Mouse (Mus musculus) testis, adult 2 months (tissue): Measurements from ENCODE around the gene Kif22. TPM values are rescaled to one million over a fixed set of nuclear protein-coding genes. Genes with fewer than 3 reads are reported as not detected.

Source experiments
- H3K27ac ChIP-seq: fragments of 200-500 bp; 2 replicates; pipeline ENCODE4 v1.5.1; 2012; ENCODE audit warnings: low read depth, low read length; ENCODE audit not compliant: control insufficient read depth, insufficient read depth
- H3K27me3 ChIP-seq: fragments of 200-500 bp; 2 replicates; pipeline ENCODE4 v1.6.1; 2012; ENCODE audit warnings: mild to moderate bottlenecking, low read length, moderate library complexity; ENCODE audit not compliant: control insufficient read depth, insufficient read depth
- H3K36me3 ChIP-seq: fragments of 200-500 bp; 2 replicates; pipeline ENCODE4 v1.6.1; 2012; ENCODE audit warnings: mild to moderate bottlenecking, low read length; ENCODE audit not compliant: control insufficient read depth, insufficient read depth
- H3K4me1 ChIP-seq: fragments of 200-500 bp; 2 replicates; pipeline ENCODE4 v1.6.1; 2012; ENCODE audit warnings: low read length; ENCODE audit not compliant: control insufficient read depth, insufficient read depth
- H3K4me3 ChIP-seq: fragments of 200-500 bp; 2 replicates; pipeline ENCODE4 v1.5.1; 2012; ENCODE audit warnings: low read depth, mild to moderate bottlenecking, low read length, moderate library complexity, mixed read lengths; ENCODE audit not compliant: control insufficient read depth
- CTCF ChIP-seq: fragments of 200-500 bp; IDR thresholded peaks from 2 replicates; pipeline ENCODE4 v1.5.1; 2012; ENCODE audit warnings: low read depth, mild to moderate bottlenecking, inconsistent platforms, low read length, moderate library complexity; ENCODE audit not compliant: control insufficient read depth, insufficient read depth, insufficient replicate concordance
- POLR2A ChIP-seq: fragments of 200-500 bp; IDR thresholded peaks from 2 replicates; pipeline ENCODE4 v1.6.1; 2012; ENCODE audit warnings: low read depth, mild to moderate bottlenecking, inconsistent platforms, low read length, moderate library complexity; ENCODE audit not compliant: control insufficient read depth
- polyA plus RNA-seq: library from polyadenylated mRNA; depleted of rRNA; stranded (reverse); fragments of >200 nt; gene quantifications from 2 replicates; pipeline ENCODE4 v1.2.3, GENCODE M21; 2012; rRNA removed

Kif22 gene
- polyA plus RNA-seq, 1 experiment = 10.2 TPM

- no peaks in the 10 kb centered on the region for H3K27me3 ChIP-seq
- TF ChIP-seq CTCF (peak; percentile 42; the same call in 1 of the 2 replicates), POLR2A (no peak)
- H3K4me3 ChIP-seq = no peak overlapping the region
- no peaks in the 10 kb centered on the region; the same call in 1 of the 2 replicates for H3K4me1 ChIP-seq
- H3K27ac ChIP-seq = no peak overlapping the region
- H3K36me3 ChIP-seq = no peaks in the 10 kb centered on the region
Measured at GRCm38 (mm10) chr7:126986319-126986718, 56.0 kb downstream of the Kif22 start.

GRCm38 (mm10) chr7:126984667-126985444 is 57.4 kb downstream of the Kif22 start:
- Histone ChIP-seq H3K27me3 (no peaks in the 10 kb centered on the region), H3K27ac (no peak overlapping the region), H3K4me1 (no peaks in the 10 kb centered on the region; the same call in 1 of the 2 replicates), H3K4me3 (no peak overlapping the region), H3K36me3 (no peaks in the 10 kb centered on the region)
- TF ChIP-seq POLR2A (no peak), CTCF (no peak)

- no peak overlapping the region for H3K27ac ChIP-seq
- no peaks in the 10 kb centered on the region for H3K27me3 ChIP-seq
- H3K4me3 ChIP-seq = no peak overlapping the region
- TF ChIP-seq POLR2A (no peak), CTCF (no peak)
- no peaks in the 10 kb centered on the region for H3K36me3 ChIP-seq
- no peaks in the 10 kb centered on the region; the same call in 1 of the 2 replicates for H3K4me1 ChIP-seq
Measured at GRCm38 (mm10) chr7:126983113-126983512, 59.2 kb downstream of the Kif22 start.

GRCm38 (mm10) chr7:126982054-126982453 is 60.2 kb downstream of the Kif22 start:
- Histone ChIP-seq H3K4me1 (no peaks in the 10 kb centered on the region; the same call in none of the 2 replicates), H3K27ac (no peak overlapping the region), H3K27me3 (no peaks in the 10 kb centered on the region), H3K4me3 (no peak overlapping the region), H3K36me3 (no peaks in the 10 kb centered on the region)
- TF ChIP-seq CTCF = no peak
- no peak for TF ChIP-seq POLR2A

GRCm38 (mm10) chr7:126981601-126982000 is 60.7 kb downstream of the Kif22 start:
- peaks cover 3% of the 10 kb centered on the region for H3K4me1 ChIP-seq
- H3K27me3 ChIP-seq = no peaks in the 10 kb centered on the region
- no peaks in the 10 kb centered on the region for H3K36me3 ChIP-seq
- TF ChIP-seq POLR2A (no peak), CTCF (no peak)
- no peak overlapping the region for H3K27ac ChIP-seq
- H3K4me3 ChIP-seq = no peak overlapping the region

GRCm38 (mm10) chr7:126978841-126979240 is 63.4 kb downstream of the Kif22 start:
- peak overlapping the region; percentile 2 for H3K4me3 ChIP-seq
- no peaks in the 10 kb centered on the region for H3K36me3 ChIP-seq
- no peaks in the 10 kb centered on the region for H3K27me3 ChIP-seq
- no peak overlapping the region for H3K27ac ChIP-seq
- TF ChIP-seq CTCF (no peak), POLR2A (no peak)
- H3K4me1 ChIP-seq = peaks cover 11% of the 10 kb centered on the region

Other genes starting within 250 kb of the Kif22 start
- gene Ppp4c, start 250.0 kb downstream of the Kif22 start, polyA plus RNA-seq = 252 and 262 TPM in 2 replicates
- gene Fam57b, start 244.8 kb downstream of the Kif22 start, polyA plus RNA-seq = 7.9 and 9.8 TPM in 2 replicates
- 103 and 114 TPM in 2 replicates for gene 4930451I11Rik, start 210.8 kb downstream of the Kif22 start, polyA plus RNA-seq
- 1.9 and 2.2 TPM in 2 replicates for gene Doc2a, start 195.1 kb downstream of the Kif22 start, polyA plus RNA-seq
- 76.6 and 77.1 TPM in 2 replicates for gene Hirip3, start 180.5 kb downstream of the Kif22 start, polyA plus RNA-seq
- gene Ino80e, start 180.1 kb downstream of the Kif22 start, polyA plus RNA-seq = 74.1 and 80.9 TPM in 2 replicates
- gene Taok2, start 157.8 kb downstream of the Kif22 start, polyA plus RNA-seq = 43.5 and 49.4 TPM in 2 replicates
- 70.3 and 73.6 TPM in 2 replicates for gene Tmem219, start 119.6 kb downstream of the Kif22 start, polyA plus RNA-seq
- gene Kctd13, start 113.6 kb downstream of the Kif22 start, polyA plus RNA-seq = 80.0 and 85.5 TPM in 2 replicates
- 1.4 TPM in 2 replicates for gene Asphd1, start 92.9 kb downstream of the Kif22 start, polyA plus RNA-seq
- 9.9 and 10.7 TPM in 2 replicates for gene Sez6l2, start 91.9 kb downstream of the Kif22 start, polyA plus RNA-seq
- gene Cdipt, start 66.6 kb downstream of the Kif22 start, polyA plus RNA-seq = 83.3 and 84.9 TPM in 2 replicates
- gene Cdiptos, start 66.4 kb downstream of the Kif22 start, polyA plus RNA-seq = 804 and 822 TPM in 2 replicates
- 3.0 and 4.0 TPM in 2 replicates for gene Mvp, start 27.9 kb downstream of the Kif22 start, polyA plus RNA-seq
- gene Pagr1b, start 26.0 kb downstream of the Kif22 start, polyA plus RNA-seq = 0.90 and 1.2 TPM in 2 replicates
- 1.3 and 2.0 TPM in 2 replicates for gene Pagr1a, start 25.1 kb downstream of the Kif22 start, polyA plus RNA-seq
- gene Gm42742, start 21.4 kb downstream of the Kif22 start, polyA plus RNA-seq = 13.5 and 16.2 TPM in 2 replicates
- gene Prrt2, start 21.3 kb downstream of the Kif22 start, polyA plus RNA-seq = 2.7 and 3.4 TPM in 2 replicates
- 59.1 and 59.6 TPM in 2 replicates for gene Maz, start 15.4 kb downstream of the Kif22 start, polyA plus RNA-seq
- 0.76 and 0.93 TPM in 2 replicates for gene Zg16, start 44.9 kb upstream of the Kif22 start, polyA plus RNA-seq
- gene AI467606, start 48.9 kb upstream of the Kif22 start, polyA plus RNA-seq = 4.6 and 4.9 TPM in 2 replicates
- 0.05 and 0.22 TPM in 2 replicates for gene Qprt, start 79.8 kb upstream of the Kif22 start, polyA plus RNA-seq
- 0.09 and 0.10 TPM in 2 replicates for gene Spn, start 95.4 kb upstream of the Kif22 start, polyA plus RNA-seq
- gene Cd2bp2, start 153.6 kb upstream of the Kif22 start, polyA plus RNA-seq = 19.6 and 27.8 TPM in 2 replicates
- gene Tbc1d10b, start 166.0 kb upstream of the Kif22 start, polyA plus RNA-seq = 5.1 and 6.3 TPM in 2 replicates
- gene Mylpf, start 166.4 kb upstream of the Kif22 start, polyA plus RNA-seq = 1.3 and 1.4 TPM in 2 replicates
- gene Zfp553, start 190.6 kb upstream of the Kif22 start, polyA plus RNA-seq = 3.4 and 3.7 TPM in 2 replicates
- gene Sept1, start 190.7 kb upstream of the Kif22 start, polyA plus RNA-seq = 2.8 and 3.2 TPM in 2 replicates
- gene Zfp771, start 201.8 kb upstream of the Kif22 start, polyA plus RNA-seq = 41.0 and 48.4 TPM in 2 replicates
- gene Dctpp1, start 218.2 kb upstream of the Kif22 start, polyA plus RNA-seq = 22.2 and 23.7 TPM in 2 replicates
- 79.1 and 84.0 TPM in 2 replicates for gene Sephs2, start 231.6 kb upstream of the Kif22 start, polyA plus RNA-seq